Mouse (Mus musculus) liver, embryonic 13.5 days (tissue): Measurements from ENCODE around the gene Zfp651. TPM values are rescaled to one million over a fixed set of nuclear protein-coding genes. Genes with fewer than 3 reads are reported as not detected.

Experiments
- ATAC-seq: fragments of 200-750 bp; cut with Nextera tagmentation; 2 replicates; pipeline ENCODE4 v1.8.0; 2017; ENCODE audit warnings: low read depth, mild to moderate bottlenecking, moderate number of reproducible peaks, moderate library complexity
- DNase-seq: peaks from one replicate; pipeline ENCODE4 v3.0.0; 2022
- H3K27ac ChIP-seq: fragments of 300-500 bp; sonication (generic); 2 replicates; pipeline ENCODE4 v1.5.1; 2015; ENCODE audit warnings: moderate library complexity, mild to moderate bottlenecking, inconsistent platforms
- H3K27me3 ChIP-seq: fragments of 300-500 bp; sonication (generic); 2 replicates; pipeline ENCODE4 v1.6.1; 2015; ENCODE audit warnings: mild to moderate bottlenecking, inconsistent platforms
- H3K36me3 ChIP-seq: fragments of 300-500 bp; sonication (generic); 2 replicates; pipeline ENCODE4 v1.6.1; 2015; ENCODE audit warnings: mild to moderate bottlenecking, inconsistent platforms
- H3K4me1 ChIP-seq: fragments of 300-500 bp; sonication (generic); replicated peaks from 2 replicates; pipeline ENCODE4 v1.6.1; 2015; ENCODE audit warnings: inconsistent platforms
- H3K4me2 ChIP-seq: fragments of 300-500 bp; sonication (generic); 2 replicates; pipeline ENCODE4 v1.6.1; 2015; ENCODE audit warnings: inconsistent platforms, mild to moderate bottlenecking, moderate library complexity
- H3K4me3 ChIP-seq: fragments of 300-500 bp; sonication (generic); replicated peaks from 2 replicates; pipeline ENCODE4 v1.5.1; 2015; ENCODE audit warnings: mild to moderate bottlenecking, inconsistent platforms
- H3K9ac ChIP-seq: fragments of 300-500 bp; sonication (generic); 2 replicates; pipeline ENCODE4 v1.6.1; 2015; ENCODE audit warnings: mild to moderate bottlenecking, inconsistent platforms
- H3K9me3 ChIP-seq: fragments of 300-500 bp; sonication (generic); replicated peaks from 2 replicates; pipeline ENCODE4 v1.6.1; 2016; ENCODE audit warnings: inconsistent platforms
- WGBS: fragments of 180-500 bp; shearing (Covaris S2); methylation state at CpG from one replicate; pipeline ENCODE4 v1.1.7; 2015; ENCODE audit not compliant: insufficient replicate concordance; 5-methylcytosine and 5-hydroxymethylcytosine counted together
- polyA plus RNA-seq: library from polyadenylated mRNA; unstranded; fragments of >200 nt; fragmentation: Nextera tagmentation; extraction: Ambion mirVana; gene quantifications from 2 replicates; pipeline ENCODE4 v1.2.1, GENCODE M21; 2015

Gene Zfp651
- polyA plus RNA-seq, 1 experiment from 2014 or later: 1.3 TPM

DNA sequence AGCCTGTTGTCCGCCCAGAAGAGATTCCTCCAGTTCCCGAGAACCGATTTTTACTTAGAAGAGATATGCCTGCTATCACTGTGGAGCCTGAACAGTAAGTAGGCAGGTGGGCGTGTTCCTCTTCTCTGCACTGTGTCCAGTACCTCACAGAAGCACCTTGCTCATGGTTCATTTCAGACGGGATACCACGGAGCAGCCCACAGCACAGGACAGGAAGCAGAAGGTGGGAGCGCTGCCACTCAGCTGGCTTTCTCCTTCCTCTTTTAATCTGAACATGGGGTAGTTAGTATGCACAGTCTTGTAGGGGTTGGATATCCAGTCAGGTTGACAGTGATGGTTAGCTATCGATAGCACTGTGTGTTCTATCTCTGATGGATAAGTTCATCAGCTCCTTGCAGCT is 15.1 kb upstream of the Zfp651 start:
- H3K4me2 ChIP-seq: no peak overlapping the region
- H3K4me1 ChIP-seq: no peaks in the 10 kb centered on the region
- H3K9me3 ChIP-seq: no peaks in the 10 kb centered on the region
- no peak for ATAC-seq
- H3K27me3 ChIP-seq: no peaks in the 10 kb centered on the region
- H3K4me3 ChIP-seq: no peak overlapping the region
- no peak for DNase-seq
- peaks cover 87% of the 10 kb centered on the region for H3K36me3 ChIP-seq
- no peak overlapping the region for H3K9ac ChIP-seq
- WGBS: 61% methylated on average over 8 of the region's 8 CpGs
- H3K27ac ChIP-seq: no peak overlapping the region

DNA sequence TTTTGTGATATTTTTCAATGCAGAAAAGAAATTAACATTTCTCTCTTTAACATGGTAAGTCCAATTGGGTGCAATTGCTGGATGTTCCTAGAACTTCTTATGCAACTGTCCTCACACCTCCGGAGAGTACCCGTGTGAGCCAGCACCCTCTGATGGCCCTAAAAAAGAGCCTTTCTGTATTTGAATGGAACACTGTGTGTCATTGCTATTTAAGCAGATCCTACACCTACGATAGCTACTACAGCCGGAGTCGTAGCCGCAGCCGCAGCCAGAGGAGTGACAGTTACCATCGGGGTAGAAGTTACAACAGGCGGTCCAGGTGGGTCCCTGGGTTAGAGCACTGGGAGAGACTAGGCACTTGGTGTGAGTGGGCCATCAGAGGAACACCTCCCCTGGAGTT is 6.4 kb upstream of the Zfp651 start:
- 90% methylated on average over 9 of the region's 9 CpGs for WGBS
- H3K27me3 ChIP-seq: peaks cover 2% of the 10 kb centered on the region
- H3K36me3 ChIP-seq: peaks cover 87% of the 10 kb centered on the region
- DNase-seq (no peak), ATAC-seq (no peak)
- H3K4me3 ChIP-seq: no peak overlapping the region
- no peaks in the 10 kb centered on the region for H3K9me3 ChIP-seq
- no peak overlapping the region for H3K27ac ChIP-seq
- no peak overlapping the region for H3K4me2 ChIP-seq
- H3K4me1 ChIP-seq: no peaks in the 10 kb centered on the region
- no peak overlapping the region for H3K9ac ChIP-seq

DNA sequence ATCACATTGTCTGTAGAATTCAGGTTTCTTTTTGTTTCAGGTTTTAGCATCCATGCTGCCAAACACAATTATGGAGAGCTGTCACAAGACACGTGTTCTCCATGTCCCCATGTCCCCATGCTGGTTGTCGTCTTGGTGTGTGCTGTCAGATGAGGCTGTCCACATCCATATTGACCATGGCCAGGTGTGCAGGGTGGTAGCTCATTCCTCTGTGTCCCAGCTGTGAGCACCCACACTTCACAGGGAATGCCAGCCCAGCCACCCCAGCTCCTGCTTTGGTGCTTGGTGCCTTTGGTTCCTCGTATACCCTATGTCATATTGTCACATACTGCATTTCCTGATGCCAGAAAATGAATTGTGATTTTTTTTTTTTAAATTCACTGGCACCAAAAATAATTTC is 4.5 kb upstream of the Zfp651 start:
- peaks cover 21% of the 10 kb centered on the region for H3K27me3 ChIP-seq
- H3K4me3 ChIP-seq: no peak overlapping the region
- H3K4me1 ChIP-seq: peaks cover 17% of the 10 kb centered on the region
- no peak overlapping the region for H3K9ac ChIP-seq
- ATAC-seq: no peak
- H3K9me3 ChIP-seq: no peaks in the 10 kb centered on the region
- H3K27ac ChIP-seq: no peak overlapping the region
- no peak for DNase-seq
- H3K4me2 ChIP-seq: no peak overlapping the region
- WGBS: 77% methylated on average over 3 of the region's 3 CpGs
- H3K36me3 ChIP-seq: peaks cover 69% of the 10 kb centered on the region

DNA sequence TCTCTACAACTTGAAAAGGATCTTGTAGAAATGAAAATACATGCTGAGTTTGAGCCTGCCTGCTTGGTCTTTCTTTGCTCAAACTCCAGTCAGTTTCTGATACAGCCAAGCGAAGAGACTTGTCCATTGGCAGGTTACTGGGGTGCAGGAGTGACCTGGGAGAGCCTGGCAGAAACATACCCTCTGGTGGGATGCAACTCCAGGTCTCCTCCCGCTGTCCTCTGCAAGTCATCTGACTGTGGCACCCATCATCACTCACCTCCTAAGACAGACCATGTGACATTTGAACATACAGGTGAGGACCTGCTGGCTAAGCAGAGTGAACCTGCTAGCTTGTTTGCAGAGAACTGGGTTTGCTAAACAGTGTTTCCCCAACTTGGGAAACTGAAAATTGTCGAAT is 2.3 kb upstream of the Zfp651 start:
- Histone ChIP-seq H3K27ac (no peak overlapping the region), H3K27me3 (peaks cover 42% of the 10 kb centered on the region), H3K9me3 (no peaks in the 10 kb centered on the region), H3K36me3 (peaks cover 47% of the 10 kb centered on the region), H3K4me1 (peaks cover 24% of the 10 kb centered on the region), H3K4me2 (no peak overlapping the region), H3K4me3 (no peak overlapping the region), H3K9ac (no peak overlapping the region)
- no peak for DNase-seq
- ATAC-seq: no peak
- WGBS: 72% methylated on average over 3 of the region's 3 CpGs

DNA sequence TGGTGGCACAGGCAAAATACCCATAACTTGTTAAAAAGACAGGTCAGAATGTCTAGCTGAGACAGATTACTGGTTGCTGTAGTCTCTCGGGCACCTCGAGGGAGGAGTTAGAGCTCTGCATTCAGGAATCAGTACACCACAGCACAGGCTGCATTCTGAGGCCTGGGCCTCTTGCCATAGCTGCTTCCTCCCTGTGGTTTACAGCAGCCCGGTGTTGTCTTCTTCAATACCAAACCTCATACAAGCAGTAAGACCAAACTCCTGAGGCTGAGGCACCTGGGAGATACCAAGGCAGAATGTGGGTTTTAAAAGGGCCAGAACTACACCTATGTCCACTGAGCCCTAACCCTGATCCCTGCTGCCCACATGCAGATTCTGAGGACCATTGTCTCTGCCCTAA is 1.7 kb upstream of the Zfp651 start:
- no peak overlapping the region for H3K4me3 ChIP-seq
- H3K27ac ChIP-seq: no peak overlapping the region
- no peak overlapping the region for H3K4me2 ChIP-seq
- H3K4me1 ChIP-seq: peaks cover 24% of the 10 kb centered on the region
- no peaks in the 10 kb centered on the region for H3K9me3 ChIP-seq
- ATAC-seq: no peak
- WGBS: 16% methylated on average over 3 of the region's 3 CpGs
- DNase-seq: no peak
- no peak overlapping the region for H3K9ac ChIP-seq
- H3K27me3 ChIP-seq: peaks cover 49% of the 10 kb centered on the region
- peaks cover 41% of the 10 kb centered on the region for H3K36me3 ChIP-seq

DNA sequence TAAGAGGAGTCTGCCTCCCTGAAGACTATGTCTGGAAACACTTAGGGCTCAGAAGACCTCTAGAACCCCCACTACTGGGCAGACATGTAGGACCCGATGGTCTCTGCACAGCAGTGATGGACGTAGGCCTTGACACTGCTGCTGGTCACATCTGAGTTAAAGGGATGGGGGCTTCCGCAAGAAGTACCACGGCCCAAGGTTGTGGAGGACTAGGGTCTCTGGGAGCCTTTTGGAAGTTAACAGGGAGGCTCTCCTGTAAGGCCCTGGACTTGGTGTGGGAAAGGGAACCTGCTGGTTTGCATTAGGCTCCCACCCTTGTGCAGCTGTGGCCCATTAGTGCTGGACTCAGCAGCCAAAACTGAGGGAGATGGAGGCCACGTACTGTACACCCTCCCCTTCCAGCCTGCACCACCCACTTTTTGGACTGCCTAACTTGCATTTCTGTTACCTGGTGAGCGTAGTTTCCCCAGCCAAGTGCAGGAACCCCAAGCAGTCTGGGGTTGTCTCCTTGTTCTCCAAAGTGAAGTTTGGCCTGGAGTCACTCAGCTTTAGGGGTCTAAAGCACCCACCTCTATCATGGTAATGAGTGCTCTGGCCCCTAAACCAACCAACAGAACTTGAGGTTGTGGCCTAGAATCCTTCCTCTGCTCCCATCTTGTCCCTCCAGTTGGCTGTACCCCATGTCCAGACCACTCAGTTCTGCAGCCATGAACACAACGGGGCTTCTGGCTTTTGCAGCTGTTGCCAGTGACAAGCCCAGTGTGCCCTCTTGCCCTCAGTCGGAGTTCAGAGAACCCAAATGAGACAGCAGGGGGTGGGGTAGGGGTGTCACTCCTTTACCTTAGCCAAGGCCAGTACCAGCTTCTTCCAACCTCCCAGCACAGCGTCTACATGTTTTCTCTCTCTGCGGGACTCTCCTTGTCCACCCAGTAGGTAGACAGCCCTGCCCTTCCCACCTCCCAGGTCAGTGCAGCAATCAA is 1.0 kb upstream of the Zfp651 start:
- peaks cover 49% of the 10 kb centered on the region for H3K27me3 ChIP-seq
- no peaks in the 10 kb centered on the region for H3K9me3 ChIP-seq
- peak overlapping the region; percentile 75 for H3K4me2 ChIP-seq
- H3K4me1 ChIP-seq: peaks cover 24% of the 10 kb centered on the region
- no peak for ATAC-seq
- peaks cover 39% of the 10 kb centered on the region for H3K36me3 ChIP-seq
- no peak for DNase-seq
- H3K4me3 ChIP-seq: peak overlapping the region; percentile 61; the same call in 1 of the 2 replicates
- H3K27ac ChIP-seq: no peak overlapping the region
- no peak overlapping the region for H3K9ac ChIP-seq
- 61% methylated on average over 10 of the region's 10 CpGs for WGBS

DNA sequence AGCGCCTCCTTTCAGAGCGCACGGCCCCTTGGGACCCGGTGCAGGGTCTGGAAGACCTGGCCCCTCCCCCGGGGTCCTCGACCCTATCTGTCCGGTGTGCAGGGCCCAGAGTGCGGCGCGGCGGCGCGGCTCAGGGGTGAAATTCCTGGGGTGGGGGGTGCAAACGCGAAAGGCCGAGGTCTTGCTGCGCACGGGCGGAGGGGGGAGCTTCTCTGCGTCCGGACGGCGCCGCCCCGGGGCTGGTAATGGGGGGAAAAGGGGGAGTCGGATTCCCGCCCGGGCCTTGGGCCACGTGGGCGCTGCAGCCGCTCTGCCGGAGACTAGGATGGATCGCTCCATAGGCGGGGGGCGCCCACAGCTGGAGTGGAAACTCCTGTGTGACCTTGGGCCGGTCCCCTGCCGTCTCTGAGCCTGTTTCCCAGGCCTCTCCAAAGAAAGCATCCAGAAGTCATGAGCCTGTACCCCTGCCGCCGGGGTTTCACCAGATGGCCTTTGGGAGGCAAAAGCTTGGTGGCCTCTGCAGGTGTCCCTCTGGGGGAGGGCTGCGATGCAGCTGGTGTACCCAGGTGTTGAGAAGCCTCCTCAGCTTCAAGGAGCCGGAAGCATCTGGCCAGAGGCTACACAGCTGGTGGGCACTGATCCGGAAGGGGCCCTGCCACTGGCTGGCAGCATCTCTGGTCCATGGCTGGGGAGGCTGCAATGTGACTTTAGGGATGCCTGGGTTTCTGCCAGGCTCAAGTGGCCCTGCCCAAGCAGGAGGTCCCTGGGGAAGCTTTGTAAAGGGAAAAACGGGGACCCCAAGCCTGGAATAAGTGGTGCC is 1.4 kb downstream of the Zfp651 start:
- 4% methylated on average over 43 of the region's 43 CpGs for WGBS
- Histone ChIP-seq H3K27ac (no peak overlapping the region), H3K9ac (peak overlapping the region; percentile 71), H3K4me2 (peak overlapping the region; percentile 75), H3K4me1 (peaks cover 24% of the 10 kb centered on the region), H3K27me3 (peaks cover 49% of the 10 kb centered on the region), H3K36me3 (peaks cover 19% of the 10 kb centered on the region), H3K4me3 (peak overlapping the region; percentile 61), H3K9me3 (no peaks in the 10 kb centered on the region)
- DNase-seq: no peak
- peak; percentile 27; the same call in 1 of the 2 replicates for ATAC-seq

DNA sequence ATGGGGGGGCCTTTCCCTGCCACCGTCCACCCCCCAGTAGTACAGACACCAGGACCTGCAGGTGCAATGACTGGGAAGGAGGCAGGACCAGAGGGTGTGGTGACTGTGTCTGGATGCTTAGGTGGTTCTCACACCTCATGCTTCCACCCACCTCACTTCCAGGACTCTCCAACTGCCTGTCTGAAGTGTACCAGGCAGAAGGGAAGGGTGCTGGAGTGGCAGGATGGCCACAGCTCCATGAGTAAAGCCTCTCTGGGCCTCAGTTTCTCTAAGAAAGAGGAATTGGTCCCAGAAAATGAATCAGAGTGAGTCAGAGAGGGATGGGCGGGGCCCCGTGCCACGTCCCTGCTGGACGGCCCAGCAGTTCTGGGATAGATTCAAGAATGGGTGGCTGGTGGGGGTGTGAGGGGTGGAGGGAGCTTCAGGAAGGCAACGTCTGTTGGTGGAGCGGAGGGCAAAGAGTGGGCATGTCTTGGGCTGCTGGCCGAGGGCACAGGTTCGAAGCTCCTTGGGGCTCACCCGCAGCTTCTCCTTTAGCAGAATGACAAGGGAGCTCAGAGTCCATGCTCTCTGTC is 2.0 kb downstream of the Zfp651 start:
- Histone ChIP-seq H3K9ac (no peak overlapping the region), H3K9me3 (no peaks in the 10 kb centered on the region), H3K27ac (no peak overlapping the region), H3K4me2 (peak overlapping the region; percentile 75), H3K36me3 (peaks cover 13% of the 10 kb centered on the region), H3K4me3 (peak overlapping the region; percentile 61; the same call in 1 of the 2 replicates), H3K4me1 (peaks cover 24% of the 10 kb centered on the region), H3K27me3 (peaks cover 49% of the 10 kb centered on the region)
- WGBS: 61% methylated on average over 10 of the region's 10 CpGs
- ATAC-seq (no peak), DNase-seq (no peak)

DNA sequence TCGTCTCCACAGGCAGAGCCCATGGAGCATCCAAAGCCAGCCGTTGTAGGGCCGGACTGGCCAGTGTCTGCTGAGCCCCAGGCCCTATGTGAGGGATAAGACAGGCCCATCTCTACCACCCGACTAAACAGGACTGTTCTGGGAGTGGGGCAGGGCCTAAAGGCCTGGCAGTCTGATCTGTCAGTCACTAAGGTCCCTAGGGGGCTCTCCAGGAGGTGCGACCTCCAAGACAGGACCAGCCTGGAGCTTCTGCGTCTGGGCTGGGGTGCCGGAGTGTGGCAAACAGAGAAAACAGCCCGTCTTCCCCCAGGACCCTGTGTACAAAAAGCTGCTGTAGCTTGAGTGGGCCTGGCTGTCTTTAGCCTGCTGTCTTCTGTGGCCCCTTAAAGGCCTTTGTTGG is 2.7 kb downstream of the Zfp651 start:
- H3K4me2 ChIP-seq: no peak overlapping the region
- no peak for ATAC-seq
- no peak overlapping the region for H3K27ac ChIP-seq
- H3K36me3 ChIP-seq: peaks cover 9% of the 10 kb centered on the region
- 73% methylated on average over 8 of the region's 8 CpGs for WGBS
- H3K4me1 ChIP-seq: peaks cover 24% of the 10 kb centered on the region
- no peak overlapping the region for H3K9ac ChIP-seq
- no peak overlapping the region for H3K4me3 ChIP-seq
- DNase-seq: no peak
- peaks cover 49% of the 10 kb centered on the region for H3K27me3 ChIP-seq
- no peaks in the 10 kb centered on the region for H3K9me3 ChIP-seq

DNA sequence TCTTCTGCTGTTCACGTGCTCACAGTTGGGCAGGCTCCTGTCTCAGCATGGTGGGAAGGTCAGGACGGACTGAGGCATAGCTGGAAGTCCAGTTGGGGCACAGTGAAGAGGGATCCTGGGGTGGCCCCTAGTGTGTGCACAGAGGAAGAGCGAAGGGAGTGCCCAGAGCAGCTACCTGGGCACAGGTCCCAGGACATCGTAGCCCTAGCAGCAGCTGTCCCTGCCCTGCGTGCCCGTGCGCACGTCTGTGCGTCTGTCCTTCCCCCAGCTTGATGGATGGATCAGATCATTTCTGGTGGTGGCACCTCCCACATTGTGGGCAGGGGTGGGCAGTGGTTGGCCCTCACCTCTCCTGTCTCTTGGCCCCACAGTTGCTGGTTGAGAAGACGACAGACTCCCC is 3.1 kb downstream of the Zfp651 start:
- Histone ChIP-seq H3K27ac (no peak overlapping the region), H3K9ac (no peak overlapping the region), H3K36me3 (0 out of 2 replicates have a peak, but pooled peaks cover 7% of the 10 kb centered on the region), H3K4me1 (peaks cover 24% of the 10 kb centered on the region), H3K4me3 (no peak overlapping the region), H3K9me3 (no peaks in the 10 kb centered on the region), H3K27me3 (peaks cover 49% of the 10 kb centered on the region), H3K4me2 (no peak overlapping the region)
- ATAC-seq (no peak), DNase-seq (no peak)
- WGBS: 78% methylated on average over 10 of the region's 10 CpGs

DNA sequence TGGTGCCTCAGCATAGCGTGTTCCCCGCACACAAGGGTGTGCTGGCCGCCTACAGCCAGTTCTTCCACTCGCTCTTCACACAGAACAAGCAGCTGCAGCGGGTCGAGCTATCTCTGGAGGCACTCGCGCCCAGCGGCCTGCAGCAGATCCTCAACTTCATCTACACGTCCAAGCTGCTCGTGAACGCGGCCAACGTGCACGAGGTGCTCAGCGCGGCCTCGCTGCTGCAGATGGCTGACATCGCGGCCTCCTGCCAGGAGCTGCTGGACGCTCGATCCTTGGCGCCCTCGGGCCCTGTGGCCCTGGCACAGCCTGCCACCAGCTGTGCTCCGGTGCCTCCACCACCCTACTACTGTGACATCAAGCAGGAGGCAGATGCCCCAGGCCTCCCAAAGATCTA is 3.6 kb downstream of the Zfp651 start:
- ATAC-seq: no peak
- Histone ChIP-seq H3K36me3 (0 out of 2 replicates have a peak, but pooled peaks cover 7% of the 10 kb centered on the region), H3K4me3 (no peak overlapping the region), H3K27ac (no peak overlapping the region), H3K4me1 (peaks cover 24% of the 10 kb centered on the region), H3K4me2 (no peak overlapping the region), H3K9me3 (no peaks in the 10 kb centered on the region), H3K9ac (no peak overlapping the region), H3K27me3 (peaks cover 47% of the 10 kb centered on the region)
- 82% methylated on average over 25 of the region's 25 CpGs for WGBS
- no peak for DNase-seq
